Mouse (Mus musculus): Measurements from ENCODE around the gene Klf16. TPM values are rescaled to one million over a fixed set of nuclear protein-coding genes. Genes with fewer than 3 reads are reported as not detected.

Klf16 gene
- polyA plus RNA-seq, 1 experiment from 2014 or later: 5.1 TPM

DNA sequence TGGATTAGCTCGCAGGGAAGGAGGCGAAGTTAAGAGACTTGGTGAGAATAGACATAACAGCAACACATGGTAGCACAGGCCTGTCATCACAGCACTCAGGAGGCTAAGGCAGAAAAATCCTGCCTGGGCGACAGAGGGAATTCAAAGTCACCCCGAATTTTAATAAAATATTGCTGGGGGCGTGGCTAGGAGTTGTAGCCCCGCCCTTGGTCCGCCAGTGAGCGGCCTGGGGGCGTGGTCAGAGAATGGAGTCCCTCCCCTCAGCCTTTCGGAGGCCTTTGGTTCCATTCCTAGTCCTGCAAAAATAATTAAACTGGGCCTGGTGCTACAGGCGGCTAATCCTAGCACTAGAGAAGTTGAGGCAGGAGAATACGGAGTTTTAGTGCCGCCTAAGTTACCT is 41.4 kb downstream of the Klf16 start:
- ATAC-seq (ENCODE audit: extremely low read depth, insufficient number of reproducible peaks, low FRiP score, low TSS enrichment): no peak
- H3K4me1 ChIP-seq: peaks cover 43% of the 10 kb centered on the region
- peak overlapping the region; percentile 21 for H3K4me3 ChIP-seq
- 12% methylated on average over 13 of the region's 13 CpGs for WGBS
- no peak overlapping the region for H3K9ac ChIP-seq
- no peak overlapping the region for H3K27ac ChIP-seq (replicated peaks)
- peaks cover 4% of the 10 kb centered on the region; the same call in 1 of the 2 replicates for H3K36me3 ChIP-seq
- H3K9me3 ChIP-seq: no peaks in the 10 kb centered on the region
- H3K4me2 ChIP-seq: peak overlapping the region; percentile 54
- H3K27me3 ChIP-seq (replicated peaks): peaks cover 54% of the 10 kb centered on the region

GRCm38 (mm10) chr10:80535071-80535470 is 42.0 kb downstream of the Klf16 start:
- H3K4me2 ChIP-seq: peak overlapping the region; percentile 54
- H3K27me3 ChIP-seq (replicated peaks): peaks cover 54% of the 10 kb centered on the region
- H3K36me3 ChIP-seq: no peaks in the 10 kb centered on the region
- no peak overlapping the region for H3K27ac ChIP-seq (replicated peaks)
- WGBS: 7% methylated on average over 14 of the region's 14 CpGs
- ATAC-seq (ENCODE audit: extremely low read depth, insufficient number of reproducible peaks, low FRiP score, low TSS enrichment): no peak
- H3K9me3 ChIP-seq: no peaks in the 10 kb centered on the region
- H3K4me3 ChIP-seq: peak overlapping the region; percentile 21
- H3K9ac ChIP-seq: no peak overlapping the region
- H3K4me1 ChIP-seq: peaks cover 40% of the 10 kb centered on the region

- peak overlapping the region; percentile 30; the same call in 1 of the 2 replicates for H3K9ac ChIP-seq
- no peak overlapping the region for H3K27ac ChIP-seq (replicated peaks)
- peaks cover 66% of the 10 kb centered on the region for H3K27me3 ChIP-seq (replicated peaks)
- peaks cover 31% of the 10 kb centered on the region for H3K4me1 ChIP-seq
- 14% methylated on average over 7 of the region's 7 CpGs for WGBS
- H3K4me3 ChIP-seq: no peak overlapping the region
- H3K36me3 ChIP-seq: no peaks in the 10 kb centered on the region
- no peak for ATAC-seq (ENCODE audit: extremely low read depth, insufficient number of reproducible peaks, low FRiP score, low TSS enrichment)
- no peak overlapping the region for H3K4me2 ChIP-seq
- no peaks in the 10 kb centered on the region for H3K9me3 ChIP-seq
These were observed 43.4 kb downstream of the Klf16 start for GRCm38 (mm10) chr10:80533704-80534103.

GRCm38 (mm10) chr10:80532783-80533182 is 44.3 kb downstream of the Klf16 start:
- Histone ChIP-seq H3K27me3 (replicated peaks) (peaks cover 62% of the 10 kb centered on the region), H3K27ac (replicated peaks) (no peak overlapping the region), H3K9me3 (no peaks in the 10 kb centered on the region), H3K4me3 (no peak overlapping the region), H3K36me3 (no peaks in the 10 kb centered on the region), H3K4me1 (peaks cover 27% of the 10 kb centered on the region), H3K4me2 (no peak overlapping the region), H3K9ac (no peak overlapping the region)
- no peak for ATAC-seq (ENCODE audit: extremely low read depth, insufficient number of reproducible peaks, low FRiP score, low TSS enrichment)
- WGBS: 85% methylated on average over 11 of the region's 11 CpGs

DNA sequence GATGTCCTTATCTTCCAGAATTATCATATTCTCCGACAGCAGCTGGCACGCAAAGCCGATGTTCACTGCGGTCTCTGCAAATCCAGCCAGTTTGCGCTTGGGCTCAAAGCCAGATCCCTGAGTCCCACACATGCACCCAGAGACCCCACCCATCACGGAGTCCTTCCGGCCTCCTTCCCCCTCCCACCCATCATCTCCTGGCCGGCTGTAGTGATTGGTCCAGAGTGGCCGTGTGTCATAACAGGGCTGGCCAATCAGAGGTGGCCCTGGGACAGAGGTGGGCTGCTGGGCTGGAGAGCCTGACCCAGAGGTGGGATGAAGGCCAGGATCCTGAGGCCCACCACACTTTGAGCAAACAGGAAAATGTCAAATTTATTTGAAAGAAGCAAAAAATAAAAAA is 50.9 kb downstream of the Klf16 start:
- Histone ChIP-seq H3K9me3 (0 out of 2 replicates have a peak, but pooled peaks cover 6% of the 10 kb centered on the region), H3K27ac (replicated peaks) (no peak overlapping the region), H3K9ac (no peak overlapping the region), H3K4me3 (no peak overlapping the region), H3K4me2 (peak overlapping the region; percentile 28; the same call in 1 of the 2 replicates), H3K27me3 (replicated peaks) (peaks cover 38% of the 10 kb centered on the region), H3K4me1 (no peaks in the 10 kb centered on the region), H3K36me3 (no peaks in the 10 kb centered on the region)
- 23% methylated on average over 9 of the region's 9 CpGs for WGBS
- ATAC-seq (ENCODE audit: extremely low read depth, insufficient number of reproducible peaks, low FRiP score, low TSS enrichment): no peak

- WGBS: 90% methylated on average over 7 of the region's 7 CpGs
- Histone ChIP-seq H3K36me3 (no peaks in the 10 kb centered on the region), H3K4me2 (no peak overlapping the region), H3K27ac (replicated peaks) (no peak overlapping the region), H3K4me1 (no peaks in the 10 kb centered on the region), H3K27me3 (replicated peaks) (peaks cover 26% of the 10 kb centered on the region), H3K4me3 (no peak overlapping the region), H3K9ac (no peak overlapping the region), H3K9me3 (0 out of 2 replicates have a peak, but pooled peaks cover 6% of the 10 kb centered on the region)
- no peak for ATAC-seq (ENCODE audit: extremely low read depth, insufficient number of reproducible peaks, low FRiP score, low TSS enrichment)
These were observed 53.8 kb downstream of the Klf16 start for GRCm38 (mm10) chr10:80523299-80523698.

DNA sequence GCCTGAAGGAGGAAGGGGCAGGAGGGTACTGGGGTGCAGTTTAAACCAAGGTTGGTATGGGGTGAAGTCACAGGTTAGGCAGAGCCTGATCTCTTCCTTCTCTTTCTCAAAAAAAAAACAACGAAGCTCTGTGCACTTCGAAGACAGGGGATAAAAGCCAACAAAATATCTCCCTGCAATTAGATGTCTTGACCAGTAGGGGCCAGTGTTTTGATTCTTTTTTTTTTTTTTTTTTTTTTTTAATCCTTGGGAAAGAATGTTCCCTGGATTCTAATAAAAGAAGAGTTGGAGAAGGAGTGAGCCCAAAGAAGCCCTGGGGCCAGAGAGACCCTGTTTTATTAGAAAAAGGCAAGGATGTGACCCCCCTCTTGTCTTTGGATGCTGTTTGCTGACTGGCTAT is 57.8 kb downstream of the Klf16 start:
- Histone ChIP-seq H3K9me3 (0 out of 2 replicates have a peak, but pooled peaks cover 6% of the 10 kb centered on the region), H3K4me2 (no peak overlapping the region), H3K4me1 (no peaks in the 10 kb centered on the region), H3K9ac (no peak overlapping the region), H3K27me3 (replicated peaks) (peaks cover 39% of the 10 kb centered on the region), H3K36me3 (no peaks in the 10 kb centered on the region), H3K27ac (replicated peaks) (no peak overlapping the region), H3K4me3 (no peak overlapping the region)
- ATAC-seq (ENCODE audit: extremely low read depth, insufficient number of reproducible peaks, low FRiP score, low TSS enrichment): no peak
- 73% methylated on average over 2 of the region's 2 CpGs for WGBS

Small RNAs within 50 kb of the gene (microRNA-seq; reads per million reads assigned to microRNA genes)
- not detected for gene Mir6912

Other genes with a start within 250 kb of the Klf16 start
- gene Pcsk4, start 247.8 kb downstream of the Klf16 start, polyA plus RNA-seq (2015; fragmentation: Nextera tagmentation; extraction: Ambion mirVana): 1.8 and 2.1 TPM in 2 replicates
- gene Reep6, start 247.4 kb downstream of the Klf16 start, polyA plus RNA-seq (2015; fragmentation: Nextera tagmentation; extraction: Ambion mirVana): 2.6 and 4.4 TPM in 2 replicates
- gene Adamtsl5, start 228.9 kb downstream of the Klf16 start, polyA plus RNA-seq (2015; fragmentation: Nextera tagmentation; extraction: Ambion mirVana): 6.5 and 8.3 TPM in 2 replicates
- not detected in 2 replicates for gene Plk5, start 220.9 kb downstream of the Klf16 start, polyA plus RNA-seq (2015; fragmentation: Nextera tagmentation; extraction: Ambion mirVana)
- gene Mex3d, start 189.7 kb downstream of the Klf16 start, polyA plus RNA-seq (2015; fragmentation: Nextera tagmentation; extraction: Ambion mirVana): 3.8 and 4.5 TPM in 2 replicates
- gene Mbd3, start 177.8 kb downstream of the Klf16 start, polyA plus RNA-seq (2015; fragmentation: Nextera tagmentation; extraction: Ambion mirVana): 170 and 182 TPM in 2 replicates
- 1,246 and 1,505 TPM in 2 replicates for gene Uqcr11, start 170.5 kb downstream of the Klf16 start, polyA plus RNA-seq (2015; fragmentation: Nextera tagmentation; extraction: Ambion mirVana)
- 55.9 and 57.6 TPM in 2 replicates for gene Tcf3, start 143.7 kb downstream of the Klf16 start, polyA plus RNA-seq (2015; fragmentation: Nextera tagmentation; extraction: Ambion mirVana)
- gene Onecut3, start 82.5 kb downstream of the Klf16 start, polyA plus RNA-seq (2015; fragmentation: Nextera tagmentation; extraction: Ambion mirVana): not detected in 2 replicates
- gene Atp8b3, start 38.2 kb downstream of the Klf16 start, polyA plus RNA-seq (2015; fragmentation: Nextera tagmentation; extraction: Ambion mirVana): 0.11 and 0.13 TPM in 2 replicates
- 15.9 and 17.7 TPM in 2 replicates for gene Rexo1, start 15.8 kb downstream of the Klf16 start, polyA plus RNA-seq (2015; fragmentation: Nextera tagmentation; extraction: Ambion mirVana)
- 81.7 and 85.1 TPM in 2 replicates for gene Abhd17a, start 13.0 kb upstream of the Klf16 start, polyA plus RNA-seq (2015; fragmentation: Nextera tagmentation; extraction: Ambion mirVana)
- 65.9 and 70.4 TPM in 2 replicates for gene Scamp4, start 25.6 kb upstream of the Klf16 start, polyA plus RNA-seq (2015; fragmentation: Nextera tagmentation; extraction: Ambion mirVana)
- gene Adat3, start 25.6 kb upstream of the Klf16 start, polyA plus RNA-seq (2015; fragmentation: Nextera tagmentation; extraction: Ambion mirVana): 4.4 and 5.6 TPM in 2 replicates
- gene Gm49322, start 28.7 kb upstream of the Klf16 start, polyA plus RNA-seq (2015; fragmentation: Nextera tagmentation; extraction: Ambion mirVana): 1.5 and 1.7 TPM in 2 replicates
- 87.5 and 89.0 TPM in 2 replicates for gene Csnk1g2, start 45.5 kb upstream of the Klf16 start, polyA plus RNA-seq (2015; fragmentation: Nextera tagmentation; extraction: Ambion mirVana)
- gene Btbd2, start 79.8 kb upstream of the Klf16 start, polyA plus RNA-seq (2015; fragmentation: Nextera tagmentation; extraction: Ambion mirVana): 50.9 and 53.7 TPM in 2 replicates
- gene Mknk2, start 100.8 kb upstream of the Klf16 start, polyA plus RNA-seq (2015; fragmentation: Nextera tagmentation; extraction: Ambion mirVana): 78.2 and 78.7 TPM in 2 replicates
- gene Mob3a, start 124.7 kb upstream of the Klf16 start, polyA plus RNA-seq (2015; fragmentation: Nextera tagmentation; extraction: Ambion mirVana): 26.0 and 27.2 TPM in 2 replicates
- 12.7 and 13.5 TPM in 2 replicates for gene Izumo4, start 124.9 kb upstream of the Klf16 start, polyA plus RNA-seq (2015; fragmentation: Nextera tagmentation; extraction: Ambion mirVana)
- 44.0 and 46.4 TPM in 2 replicates for gene Ap3d1, start 164.9 kb upstream of the Klf16 start, polyA plus RNA-seq (2015; fragmentation: Nextera tagmentation; extraction: Ambion mirVana)
- gene Dot1l, start 177.9 kb upstream of the Klf16 start, polyA plus RNA-seq (2015; fragmentation: Nextera tagmentation; extraction: Ambion mirVana): 17.9 and 19.1 TPM in 2 replicates
- 46.3 and 53.4 TPM in 2 replicates for gene Sf3a2, start 220.9 kb upstream of the Klf16 start, polyA plus RNA-seq (2015; fragmentation: Nextera tagmentation; extraction: Ambion mirVana)
- 79.6 and 86.5 TPM in 2 replicates for gene Plekhj1, start 221.3 kb upstream of the Klf16 start, polyA plus RNA-seq (2015; fragmentation: Nextera tagmentation; extraction: Ambion mirVana)
- 0.11 TPM in 1 of 2 replicates, not detected in the other for gene Amh, start 227.9 kb upstream of the Klf16 start, polyA plus RNA-seq (2015; fragmentation: Nextera tagmentation; extraction: Ambion mirVana)
- 5.7 and 5.9 TPM in 2 replicates for gene Jsrp1, start 236.2 kb upstream of the Klf16 start, polyA plus RNA-seq (2015; fragmentation: Nextera tagmentation; extraction: Ambion mirVana)
- 2,053 and 2,109 TPM in 2 replicates for gene Oaz1, start 249.3 kb upstream of the Klf16 start, polyA plus RNA-seq (2015; fragmentation: Nextera tagmentation; extraction: Ambion mirVana)

Measured in heart, embryonic 13.5 days (tissue).